Mouse (Mus musculus): Measurements from ENCODE around the gene Arhgap21.

DNA sequence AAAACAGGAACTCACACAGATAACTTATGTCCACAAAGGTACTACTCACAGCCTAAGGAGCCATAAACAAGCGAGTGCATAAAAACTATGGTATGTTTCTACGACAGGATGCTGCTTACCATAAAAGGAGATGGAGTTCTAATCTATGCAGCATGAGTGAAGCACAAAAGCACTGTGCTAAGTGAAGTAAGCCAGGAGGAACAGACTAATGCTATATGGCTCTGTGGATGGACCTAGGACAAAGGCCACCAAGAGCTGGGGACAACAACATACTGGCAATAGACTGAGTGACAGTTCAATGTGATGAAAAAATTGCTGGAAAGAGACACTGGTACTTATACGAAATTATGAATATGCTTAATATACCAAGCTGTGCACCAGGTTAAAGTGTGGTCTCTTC, 19.5 kb downstream of the Arhgap21 start:
- TF ChIP-seq EP300 (IDR thresholded peaks at IDR 0.05; ENCODE audit: low read depth) (peak; percentile 32; the same call in 1 of the 2 replicates), CTCF (IDR thresholded peaks at IDR 0.05; ENCODE audit: low read depth) (no peak)

All from liver, postnatal 0 days (tissue).